Mouse (Mus musculus): ENCODE data around the gene 9530068E07Rik.

DNA sequence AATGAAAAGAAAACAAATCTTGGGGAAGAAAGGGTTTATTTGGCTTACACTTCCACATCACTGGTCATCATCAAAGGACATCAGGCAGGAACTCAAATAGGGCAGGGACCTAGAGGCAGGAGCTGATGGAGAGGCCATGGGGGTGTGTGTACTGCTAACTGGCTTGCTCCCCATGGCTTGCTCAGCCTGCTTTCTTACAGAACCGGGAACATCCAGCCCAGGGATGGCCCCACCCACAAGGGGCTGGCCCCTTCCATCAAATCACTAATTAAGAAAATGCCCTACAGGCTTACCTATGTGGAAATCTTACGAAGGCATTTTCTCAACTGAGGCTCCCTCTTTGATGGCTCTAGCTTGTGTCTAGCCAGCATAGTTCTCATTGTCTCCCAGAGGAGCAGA is 37.6 kb downstream of the 9530068E07Rik start:
- TF ChIP-seq CTCF (IDR thresholded peaks at IDR 0.05; ENCODE audit: low read depth, low read length) (no peak), TAL1 (conservative IDR thresholded peaks at IDR 0.05; ENCODE audit: low read depth, low read length) (no peak)

Measured in G1E (cell line).